Mouse (Mus musculus): ENCODE measurements around the gene G6pc. TPM values are rescaled to one million over a fixed set of nuclear protein-coding genes. Genes with fewer than 3 reads are reported as not detected.

Gene G6pc
- polyA plus RNA-seq, 1 experiment from 2014 or later: not detected

- whole genome bisulfite sequencing: 91% methylated on average over 3 of the region's 3 CpGs
These were observed 34.8 kb upstream of the G6pc start for GRCm38 (mm10) chr11:101332537-101332936.

GRCm38 (mm10) chr11:101334023-101334422 lies 33.3 kb upstream of the G6pc start:
- 24% methylated on average over 10 of the region's 10 CpGs for WGBS
- Histone ChIP-seq H3K4me2 (ENCODE audit: low read length) (no peak overlapping the region), H3K9ac (ENCODE audit: low read depth, low read length) (no peak overlapping the region), H3K36me3 (ENCODE audit: control insufficient read depth, insufficient read depth, low read length) (no peaks in the 10 kb centered on the region), H3K4me1 (ENCODE audit: control insufficient read depth, insufficient read depth, low read depth, low read length) (peaks cover 11% of the 10 kb centered on the region), H3K27me3 (replicated peaks; ENCODE audit: control insufficient read depth, insufficient read depth, low read length) (no peaks in the 10 kb centered on the region), H3K9me3 (ENCODE audit: control insufficient read depth, low read length) (no peaks in the 10 kb centered on the region), H3K4me3 (ENCODE audit: low read length) (no peak overlapping the region), H3K27ac (ENCODE audit: low read depth, low read length) (no peak overlapping the region)
- ATAC-seq: no peak

More at GRCm38 (mm10) chr11:101332537-101332936, 34.8 kb upstream of the G6pc start:
- no peaks in the 10 kb centered on the region for H3K9me3 ChIP-seq (ENCODE audit: control insufficient read depth, low read length)
- H3K9ac ChIP-seq (ENCODE audit: low read depth, low read length): no peak overlapping the region
- no peak overlapping the region for H3K4me2 ChIP-seq (ENCODE audit: low read length)
- no peak overlapping the region for H3K4me3 ChIP-seq (ENCODE audit: low read length)
- no peak for ATAC-seq
- H3K27me3 ChIP-seq (replicated peaks; ENCODE audit: control insufficient read depth, insufficient read depth, low read length): no peaks in the 10 kb centered on the region
- peaks cover 3% of the 10 kb centered on the region for H3K4me1 ChIP-seq (ENCODE audit: control insufficient read depth, insufficient read depth, low read depth, low read length)
- no peak overlapping the region for H3K27ac ChIP-seq (ENCODE audit: low read depth, low read length)
- H3K36me3 ChIP-seq (ENCODE audit: control insufficient read depth, insufficient read depth, low read length): no peaks in the 10 kb centered on the region

GRCm38 (mm10) chr11:101334516-101334915 lies 32.8 kb upstream of the G6pc start:
- Histone ChIP-seq H3K27me3 (replicated peaks; ENCODE audit: control insufficient read depth, insufficient read depth, low read length) (no peaks in the 10 kb centered on the region), H3K36me3 (ENCODE audit: control insufficient read depth, insufficient read depth, low read length) (no peaks in the 10 kb centered on the region), H3K9ac (ENCODE audit: low read depth, low read length) (no peak overlapping the region), H3K27ac (ENCODE audit: low read depth, low read length) (no peak overlapping the region), H3K4me1 (ENCODE audit: control insufficient read depth, insufficient read depth, low read depth, low read length) (peaks cover 11% of the 10 kb centered on the region), H3K4me2 (ENCODE audit: low read length) (no peak overlapping the region), H3K9me3 (ENCODE audit: control insufficient read depth, low read length) (no peaks in the 10 kb centered on the region), H3K4me3 (ENCODE audit: low read length) (no peak overlapping the region)
- 9% methylated on average over 6 of the region's 6 CpGs for WGBS
- no peak for ATAC-seq

GRCm38 (mm10) chr11:101335685-101336084 lies 31.7 kb upstream of the G6pc start:
- Histone ChIP-seq H3K36me3 (ENCODE audit: control insufficient read depth, insufficient read depth, low read length) (no peaks in the 10 kb centered on the region), H3K4me3 (ENCODE audit: low read length) (no peak overlapping the region), H3K4me1 (ENCODE audit: control insufficient read depth, insufficient read depth, low read depth, low read length) (peaks cover 11% of the 10 kb centered on the region), H3K9me3 (ENCODE audit: control insufficient read depth, low read length) (no peaks in the 10 kb centered on the region), H3K27me3 (replicated peaks; ENCODE audit: control insufficient read depth, insufficient read depth, low read length) (no peaks in the 10 kb centered on the region), H3K27ac (ENCODE audit: low read depth, low read length) (no peak overlapping the region), H3K4me2 (ENCODE audit: low read length) (no peak overlapping the region), H3K9ac (ENCODE audit: low read depth, low read length) (no peak overlapping the region)
- no peak for ATAC-seq
- WGBS: 83% methylated on average over 9 of the region's 9 CpGs

GRCm38 (mm10) chr11:101338123-101338760 lies 29.1 kb upstream of the G6pc start:
- Histone ChIP-seq H3K27me3 (replicated peaks; ENCODE audit: control insufficient read depth, insufficient read depth, low read length) (no peaks in the 10 kb centered on the region), H3K9ac (ENCODE audit: low read depth, low read length) (peak overlapping the region; percentile 58), H3K4me2 (ENCODE audit: low read length) (peak overlapping the region; percentile 71), H3K4me1 (ENCODE audit: control insufficient read depth, insufficient read depth, low read depth, low read length) (peaks cover 11% of the 10 kb centered on the region), H3K4me3 (ENCODE audit: low read length) (peak overlapping the region; percentile 38), H3K36me3 (ENCODE audit: control insufficient read depth, insufficient read depth, low read length) (no peaks in the 10 kb centered on the region), H3K9me3 (ENCODE audit: control insufficient read depth, low read length) (no peaks in the 10 kb centered on the region), H3K27ac (ENCODE audit: low read depth, low read length) (peak overlapping the region; percentile 23; the same call in 1 of the 2 replicates)
- ATAC-seq: peak; percentile 80
- WGBS: 2% methylated on average over 9 of the region's 9 CpGs

GRCm38 (mm10) chr11:101347083-101347775 lies 20.1 kb upstream of the G6pc start:
- no peaks in the 10 kb centered on the region for H3K36me3 ChIP-seq (ENCODE audit: control insufficient read depth, insufficient read depth, low read length)
- H3K27ac ChIP-seq (ENCODE audit: low read depth, low read length): no peak overlapping the region
- no peaks in the 10 kb centered on the region; the same call in 1 of the 2 replicates for H3K9me3 ChIP-seq (ENCODE audit: control insufficient read depth, low read length)
- no peak for ATAC-seq
- no peak overlapping the region for H3K4me3 ChIP-seq (ENCODE audit: low read length)
- H3K9ac ChIP-seq (ENCODE audit: low read depth, low read length): no peak overlapping the region
- no peaks in the 10 kb centered on the region for H3K4me1 ChIP-seq (ENCODE audit: control insufficient read depth, insufficient read depth, low read depth, low read length)
- H3K4me2 ChIP-seq (ENCODE audit: low read length): no peak overlapping the region
- H3K27me3 ChIP-seq (replicated peaks; ENCODE audit: control insufficient read depth, insufficient read depth, low read length): no peaks in the 10 kb centered on the region
- 74% methylated on average over 10 of the region's 10 CpGs for WGBS

GRCm38 (mm10) chr11:101348774-101349173 lies 18.6 kb upstream of the G6pc start:
- H3K9me3 ChIP-seq (ENCODE audit: control insufficient read depth, low read length): no peaks in the 10 kb centered on the region; the same call in 1 of the 2 replicates
- H3K27me3 ChIP-seq (replicated peaks; ENCODE audit: control insufficient read depth, insufficient read depth, low read length): no peaks in the 10 kb centered on the region
- no peaks in the 10 kb centered on the region for H3K4me1 ChIP-seq (ENCODE audit: control insufficient read depth, insufficient read depth, low read depth, low read length)
- no peaks in the 10 kb centered on the region for H3K36me3 ChIP-seq (ENCODE audit: control insufficient read depth, insufficient read depth, low read length)
- no peak overlapping the region for H3K4me2 ChIP-seq (ENCODE audit: low read length)
- H3K4me3 ChIP-seq (ENCODE audit: low read length): no peak overlapping the region
- H3K9ac ChIP-seq (ENCODE audit: low read depth, low read length): no peak overlapping the region
- no peak overlapping the region for H3K27ac ChIP-seq (ENCODE audit: low read depth, low read length)
- 81% methylated on average over 7 of the region's 7 CpGs for WGBS
- ATAC-seq: no peak

GRCm38 (mm10) chr11:101349216-101349615 lies 18.1 kb upstream of the G6pc start:
- Histone ChIP-seq H3K9me3 (ENCODE audit: control insufficient read depth, low read length) (no peaks in the 10 kb centered on the region; the same call in 1 of the 2 replicates), H3K4me1 (ENCODE audit: control insufficient read depth, insufficient read depth, low read depth, low read length) (no peaks in the 10 kb centered on the region), H3K4me3 (ENCODE audit: low read length) (no peak overlapping the region), H3K36me3 (ENCODE audit: control insufficient read depth, insufficient read depth, low read length) (no peaks in the 10 kb centered on the region), H3K4me2 (ENCODE audit: low read length) (no peak overlapping the region), H3K27ac (ENCODE audit: low read depth, low read length) (no peak overlapping the region), H3K9ac (ENCODE audit: low read depth, low read length) (no peak overlapping the region), H3K27me3 (replicated peaks; ENCODE audit: control insufficient read depth, insufficient read depth, low read length) (no peaks in the 10 kb centered on the region)
- no peak for ATAC-seq
- WGBS: 93% methylated on average over 3 of the region's 3 CpGs

GRCm38 (mm10) chr11:101351100-101351720 lies 16.2 kb upstream of the G6pc start:
- WGBS: 72% methylated on average over 11 of the region's 11 CpGs
- Histone ChIP-seq H3K36me3 (ENCODE audit: control insufficient read depth, insufficient read depth, low read length) (no peaks in the 10 kb centered on the region), H3K27me3 (replicated peaks; ENCODE audit: control insufficient read depth, insufficient read depth, low read length) (no peaks in the 10 kb centered on the region), H3K9ac (ENCODE audit: low read depth, low read length) (no peak overlapping the region), H3K4me3 (ENCODE audit: low read length) (no peak overlapping the region), H3K9me3 (ENCODE audit: control insufficient read depth, low read length) (no peaks in the 10 kb centered on the region; the same call in 1 of the 2 replicates), H3K4me1 (ENCODE audit: control insufficient read depth, insufficient read depth, low read depth, low read length) (no peaks in the 10 kb centered on the region), H3K27ac (ENCODE audit: low read depth, low read length) (no peak overlapping the region), H3K4me2 (ENCODE audit: low read length) (no peak overlapping the region)
- no peak for ATAC-seq
